Mouse (Mus musculus) ES-Bruce4 (cell line): ENCODE measurements around the gene Nhsl1.

Experiments used
- CTCF ChIP-seq: IDR thresholded peaks from one replicate; pipeline ENCODE4 v1.8.1; 2011; ENCODE audit warnings: low read depth, low read length
- EP300 ChIP-seq: IDR thresholded peaks from 2 replicates; pipeline ENCODE4 v1.6.1; 2011; ENCODE audit warnings: low read depth, low read length; ENCODE audit not compliant: insufficient read depth
- POLR2A ChIP-seq: IDR thresholded peaks from one replicate; pipeline ENCODE4 v1.8.1; 2011; ENCODE audit warnings: low read length; ENCODE audit not compliant: insufficient read depth

DNA sequence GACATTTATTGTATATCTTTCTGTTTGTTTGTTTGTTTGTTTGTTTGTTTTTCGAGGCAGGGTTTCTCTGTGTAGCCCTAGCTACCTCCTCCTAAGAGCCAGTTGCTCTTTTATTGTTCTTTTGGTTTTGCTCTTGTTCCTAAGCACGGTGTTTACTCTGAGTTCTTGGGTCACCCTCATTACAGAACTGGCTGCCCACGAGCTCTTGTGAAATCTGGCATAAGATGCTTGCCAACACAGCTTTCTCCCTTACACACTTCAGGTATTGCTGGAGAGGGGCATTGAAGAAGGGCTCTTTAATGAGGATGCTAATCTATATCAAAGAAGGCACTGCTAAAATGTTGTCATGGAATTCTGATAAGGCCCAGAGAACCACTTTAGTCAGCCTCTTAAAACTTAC is 191.9 kb downstream of the Nhsl1 start:
- no peak for TF ChIP-seq EP300
- no peak for TF ChIP-seq POLR2A
- no peak for TF ChIP-seq CTCF
